7 mouse cellular contexts compared by ENCODE assay signal in genomic region chr5:20950516-20950854, GRCm38 (mm10). TPM values are rescaled to one million over a fixed set of nuclear protein-coding genes. Genes with fewer than 3 reads are reported as not detected.
DNase-seq lines count a peak whose midpoint lies in the region; ATAC-seq and TF ChIP-seq lines count a peak whose summit lies in the region.

No protein-coding gene starts in this region.

- H3K36me3 ChIP-seq in testis, adult 2 months (ENCODE audit: control insufficient read depth, insufficient read depth, low read length) = no peaks in the 10 kb centered on the region
- no peaks in the 10 kb centered on the region for H3K36me3 ChIP-seq in forebrain, embryonic 13.5 days (ENCODE audit: poor library complexity, severe bottlenecking)
- H3K36me3 ChIP-seq in liver, embryonic 11.5 days (ENCODE audit: control insufficient read depth, insufficient read depth, low read length) = no peaks in the 10 kb centered on the region

- peak overlapping the region; percentile 95 for H3K9ac ChIP-seq in forebrain, embryonic 13.5 days
- peak overlapping the region; percentile 99 for H3K9ac ChIP-seq in liver, embryonic 11.5 days (ENCODE audit: low read depth, low read length)

- peak overlapping the region; percentile 67 for H3K4me2 ChIP-seq in forebrain, embryonic 13.5 days
- H3K4me2 ChIP-seq in liver, embryonic 11.5 days = peak overlapping the region; percentile 79

- H3K4me3 ChIP-seq in testis, adult 2 months (ENCODE audit: control insufficient read depth, low read depth, low read length) = peak overlapping the region; percentile 96
- peak overlapping the region; percentile 94 for H3K4me3 ChIP-seq in forebrain, embryonic 13.5 days
- peak overlapping the region; percentile 99 for H3K4me3 ChIP-seq in liver, embryonic 11.5 days (ENCODE audit: low read depth, low read length)

- H3K27ac ChIP-seq in testis, adult 2 months (ENCODE audit: control insufficient read depth, insufficient read depth, low read depth, low read length) = peak overlapping the region; percentile 96
- peak overlapping the region; percentile 99; the same call in 1 of the 2 replicates for H3K27ac ChIP-seq in forebrain, embryonic 13.5 days
- peak overlapping the region; percentile 96 for H3K27ac ChIP-seq in liver, embryonic 11.5 days (ENCODE audit: low read depth, low read length)

- peaks cover 2% of the 10 kb centered on the region for H3K4me1 ChIP-seq in testis, adult 2 months (ENCODE audit: control insufficient read depth, insufficient read depth, low read length)
- peaks cover 30% of the 10 kb centered on the region for H3K4me1 ChIP-seq in forebrain, embryonic 13.5 days
- H3K4me1 ChIP-seq in liver, embryonic 11.5 days (replicated peaks; ENCODE audit: control insufficient read depth, insufficient read depth, low read length) = peaks cover 25% of the 10 kb centered on the region

- WGBS in forebrain, embryonic 13.5 days = under 1% methylated on average over 9 of the region's 9 CpGs
- under 1% methylated on average over 9 of the region's 9 CpGs for WGBS in liver, embryonic 11.5 days

- TF ChIP-seq CTCF in testis, adult 2 months (IDR thresholded peaks at IDR 0.05; ENCODE audit: control insufficient read depth, insufficient read depth, insufficient replicate concordance, low read depth, low read length) = no peak

- DNase-seq in testis, postnatal 10 days (ENCODE audit: low spot score) = no peak
- DNase-seq in liver, embryonic 11.5 days (ENCODE audit: low spot score) = peak; percentile 55
- DNase-seq in adrenal gland, adult 8-10 months = no peak
- no peak for DNase-seq in spleen, postnatal 4 days (ENCODE audit: low spot score in 2 of 2)
- DNase-seq in cerebellum, adult 18-20 months = no peak

- H3K9me3 ChIP-seq in forebrain, embryonic 13.5 days (replicated peaks) = no peaks in the 10 kb centered on the region
- H3K9me3 ChIP-seq in liver, embryonic 11.5 days (ENCODE audit: control insufficient read depth, low read length) = no peaks in the 10 kb centered on the region

- no peaks in the 10 kb centered on the region for H3K27me3 ChIP-seq in testis, adult 2 months (ENCODE audit: control insufficient read depth, insufficient read depth, low read length)
- H3K27me3 ChIP-seq in forebrain, embryonic 13.5 days = no peaks in the 10 kb centered on the region
- no peaks in the 10 kb centered on the region for H3K27me3 ChIP-seq in liver, embryonic 11.5 days (replicated peaks; ENCODE audit: control insufficient read depth, insufficient read depth, low read length)

- no peak for TF ChIP-seq POLR2A in testis, adult 2 months (IDR thresholded peaks at IDR 0.05; ENCODE audit: control insufficient read depth, low read depth, low read length)

- peak; percentile 10; the same call in 1 of the 2 replicates for ATAC-seq in forebrain, embryonic 13.5 days
- ATAC-seq in liver, embryonic 11.5 days (replicated peaks; ENCODE audit: low FRiP score) = no peak

RNA-seq across cellular contexts. Expression of gene Rsbn1l, which starts 5.7 kb away (rescaled TPM):
- 2.4 and 2.5 TPM in 2 replicates for polyA plus RNA-seq in testis, adult 2 months (2012; rRNA removed)
- polyA plus RNA-seq in forebrain, embryonic 13.5 days (2015; fragmentation: Nextera tagmentation; extraction: Ambion mirVana) = 5.8 and 6.3 TPM in 2 replicates
- 10.2 and 11.0 TPM in 2 replicates for polyA plus RNA-seq in liver, embryonic 11.5 days (2014; fragmentation: Nextera tagmentation; extraction: Ambion mirVana)
- 10 to 100 TPM; 14.6 to 21.7 (median 16.6) TPM for total RNA-seq in adrenal gland, adult 8-10 months (2022)
